Mouse (Mus musculus) frontal cortex, postnatal 10 days (tissue): ENCODE results near the gene Dus1l.
A peak's percentile ranks its signal among the peaks of the same experiment; 100 is the strongest.
"Not testable (repeated sequence)": the region's sequence is repeated elsewhere in the genome, so short reads cannot be mapped to it uniquely, and the experiment has no call there.

ENCODE experiments used
- DNase-seq, 2 experiments: peaks; one replicate each; pipeline ENCODE4 v3.0.0; 2022; ENCODE audit warnings: low spot score in 2 of 2, mixed read lengths in 1 of 2

The Dus1l gene

DNA sequence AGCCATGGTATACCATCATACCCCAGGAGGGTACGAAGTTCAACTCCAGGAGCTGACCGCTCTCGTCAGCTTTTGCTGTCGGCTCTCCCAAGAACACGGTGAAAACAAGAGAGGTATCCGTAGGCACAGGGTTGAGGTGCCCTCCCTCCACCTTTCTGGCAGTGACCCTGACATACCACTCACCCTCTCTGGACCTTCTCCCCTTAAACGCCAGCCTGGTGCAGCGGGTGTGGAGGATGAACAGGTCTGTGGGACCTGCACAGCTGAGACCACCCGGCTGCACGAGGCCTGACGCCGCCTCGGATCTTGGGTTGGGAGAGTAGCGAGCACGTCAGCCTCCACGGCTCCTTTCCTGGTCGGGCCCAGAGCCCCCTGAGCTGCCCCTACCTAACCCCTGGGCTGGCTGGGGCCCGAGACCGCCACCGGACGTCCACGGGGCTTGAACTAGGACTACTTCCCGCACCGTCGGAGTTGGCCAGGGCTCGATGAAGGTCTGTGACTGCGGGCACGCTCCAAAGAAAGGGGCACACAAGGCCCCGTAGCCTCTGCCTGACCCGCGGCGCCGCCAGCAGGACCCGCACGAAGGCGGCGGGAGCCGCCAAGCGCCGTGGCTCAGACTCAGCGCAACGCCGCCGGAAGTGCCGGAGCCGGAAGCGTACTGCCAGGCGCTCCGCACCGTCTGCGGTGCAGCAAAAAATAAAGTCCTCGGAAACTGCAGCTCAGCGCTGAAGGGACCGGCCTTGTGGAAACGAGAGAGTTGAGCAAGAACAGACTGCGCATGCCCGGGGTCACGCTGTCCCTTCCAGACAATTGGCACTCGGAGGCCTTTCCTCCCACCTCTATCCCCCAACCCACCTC is at the start of gene Dus1l:
Gene Dus1l, minus strand, starts transcription at position 648 of the 858 bp plus-strand sequence.
- peak; percentile 92 to 96 for DNase-seq

DNA sequence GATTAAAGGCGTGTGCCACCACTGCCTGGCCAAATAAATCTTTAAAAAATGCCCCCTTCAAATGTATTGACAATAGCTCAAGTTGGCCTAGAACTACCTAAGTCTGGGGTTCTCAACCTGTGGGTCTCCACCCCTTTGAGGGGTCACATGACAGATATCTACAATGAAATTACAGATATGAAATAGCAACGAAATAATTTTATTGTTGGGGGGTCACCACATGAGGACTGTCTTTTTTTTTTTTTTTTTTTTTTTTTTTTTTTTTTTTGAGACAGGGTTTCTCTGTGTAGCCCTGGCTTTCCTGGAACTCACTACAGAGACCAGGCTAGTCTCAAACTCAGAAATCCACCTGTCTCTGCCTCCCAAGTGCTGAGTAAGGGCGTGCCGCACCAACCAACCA is 48.1 kb upstream of the Dus1l start:
- no peak for DNase-seq

DNA sequence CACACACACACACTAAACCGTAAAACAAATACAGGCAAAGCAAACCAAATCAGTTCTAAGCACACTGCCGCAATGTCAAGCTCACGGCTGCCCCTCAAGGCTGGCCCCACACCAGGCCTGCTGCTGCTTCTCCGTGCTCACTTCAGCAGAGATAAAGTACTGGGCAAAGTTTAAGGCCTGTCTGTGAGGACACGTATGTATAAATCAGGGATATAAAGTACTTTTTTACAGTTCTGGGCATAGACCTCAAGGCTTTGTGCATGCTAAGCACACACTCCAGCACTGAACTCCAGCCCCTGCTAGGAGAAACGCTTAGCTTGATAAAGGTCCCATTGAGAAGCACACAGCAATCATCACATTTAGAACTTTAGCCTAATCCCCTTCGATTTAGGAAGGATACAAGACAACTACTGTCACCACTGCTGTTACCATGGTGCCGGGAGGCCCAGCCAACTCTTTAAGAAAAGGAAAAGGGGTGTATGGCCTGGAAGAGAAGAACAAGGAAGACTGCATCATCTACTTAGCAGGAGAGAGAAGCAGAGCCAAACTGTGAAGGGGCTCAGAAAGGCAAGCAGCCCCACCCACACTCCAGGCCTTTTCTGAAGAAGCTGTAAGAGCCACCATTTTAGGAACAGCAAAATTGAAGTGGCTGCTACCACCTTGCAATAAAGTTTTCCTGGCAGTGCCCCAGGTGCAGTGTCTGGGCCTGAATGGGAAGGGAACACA is 37.5 kb upstream of the Dus1l start:
- DNase-seq = no peak

DNA sequence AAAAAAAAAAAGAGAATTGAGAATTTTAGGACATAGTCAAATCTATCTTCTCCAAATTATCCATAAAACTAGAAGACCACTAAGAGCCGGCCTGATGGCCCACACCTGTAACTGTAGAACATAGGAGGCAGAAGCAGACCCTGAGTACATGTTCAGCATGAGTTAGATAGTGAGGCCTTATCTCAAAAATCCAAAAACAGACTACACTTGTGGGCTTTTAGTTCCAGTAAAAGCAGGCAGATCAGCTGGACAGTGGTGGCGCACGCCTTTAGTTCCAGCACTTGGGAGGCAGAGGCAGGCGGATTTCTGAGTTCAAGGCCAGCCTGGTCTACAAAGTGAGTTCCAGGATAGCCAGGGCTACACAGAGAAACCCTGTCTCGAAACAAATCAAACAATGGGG is 36.8 kb upstream of the Dus1l start:
- DNase-seq = not testable (repeated sequence)

DNA sequence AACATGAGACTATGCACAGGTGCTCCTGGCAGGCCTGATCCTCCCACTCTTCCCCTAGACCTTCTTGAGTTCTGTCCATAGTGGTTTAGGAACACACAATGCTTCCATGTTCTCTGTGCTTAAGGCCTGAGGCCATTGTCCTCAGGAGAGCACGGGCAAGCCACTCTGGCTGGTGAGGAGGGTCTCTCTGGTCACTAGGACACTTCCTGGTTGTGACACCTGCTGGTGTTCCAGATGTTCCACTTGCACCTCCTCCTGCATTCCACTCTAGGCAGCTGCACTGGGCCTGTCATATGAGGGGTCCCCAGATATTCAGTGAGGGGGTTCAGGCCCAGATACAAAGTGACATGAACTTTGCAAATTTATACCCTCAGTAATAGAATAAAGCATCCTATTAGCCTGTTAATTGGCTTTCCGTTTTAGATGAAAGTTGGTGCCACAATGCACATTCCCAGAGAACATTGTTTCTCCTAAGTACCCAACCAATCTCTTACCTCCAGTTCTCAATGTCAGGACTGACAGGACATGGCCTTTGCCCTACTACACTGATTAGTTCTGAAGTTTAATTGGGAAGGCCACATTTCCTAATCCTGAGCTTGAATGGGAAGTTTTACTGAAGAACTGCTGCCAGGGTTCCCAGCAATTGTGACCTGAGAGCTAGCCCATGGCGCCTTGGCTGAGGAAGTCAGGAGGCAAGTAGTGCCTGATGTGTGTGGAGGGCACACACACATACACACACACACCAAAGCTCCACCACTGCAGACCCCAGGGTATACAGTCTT is 35.6 kb upstream of the Dus1l start:
- DNase-seq = no peak

DNA sequence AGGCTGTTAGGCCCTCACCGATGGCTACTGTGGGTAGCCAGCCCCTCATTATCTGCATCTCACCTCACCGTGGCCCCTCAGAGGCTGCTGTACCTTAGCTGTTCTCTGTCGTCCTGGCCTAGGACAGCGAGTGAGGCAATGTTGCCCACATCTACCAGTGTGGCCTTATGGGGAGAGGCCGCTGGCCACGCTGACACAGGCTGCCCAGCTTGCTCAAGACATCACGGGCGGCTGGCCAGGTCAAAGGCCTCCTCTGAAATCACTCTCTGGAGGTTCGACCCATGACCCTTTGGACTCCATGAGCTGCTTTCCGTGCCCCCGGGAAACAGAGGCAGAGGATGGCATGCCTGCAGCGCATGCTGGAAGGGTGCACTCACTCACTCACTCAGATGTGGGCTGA is 34.5 kb upstream of the Dus1l start:
- DNase-seq = no peak

DNA sequence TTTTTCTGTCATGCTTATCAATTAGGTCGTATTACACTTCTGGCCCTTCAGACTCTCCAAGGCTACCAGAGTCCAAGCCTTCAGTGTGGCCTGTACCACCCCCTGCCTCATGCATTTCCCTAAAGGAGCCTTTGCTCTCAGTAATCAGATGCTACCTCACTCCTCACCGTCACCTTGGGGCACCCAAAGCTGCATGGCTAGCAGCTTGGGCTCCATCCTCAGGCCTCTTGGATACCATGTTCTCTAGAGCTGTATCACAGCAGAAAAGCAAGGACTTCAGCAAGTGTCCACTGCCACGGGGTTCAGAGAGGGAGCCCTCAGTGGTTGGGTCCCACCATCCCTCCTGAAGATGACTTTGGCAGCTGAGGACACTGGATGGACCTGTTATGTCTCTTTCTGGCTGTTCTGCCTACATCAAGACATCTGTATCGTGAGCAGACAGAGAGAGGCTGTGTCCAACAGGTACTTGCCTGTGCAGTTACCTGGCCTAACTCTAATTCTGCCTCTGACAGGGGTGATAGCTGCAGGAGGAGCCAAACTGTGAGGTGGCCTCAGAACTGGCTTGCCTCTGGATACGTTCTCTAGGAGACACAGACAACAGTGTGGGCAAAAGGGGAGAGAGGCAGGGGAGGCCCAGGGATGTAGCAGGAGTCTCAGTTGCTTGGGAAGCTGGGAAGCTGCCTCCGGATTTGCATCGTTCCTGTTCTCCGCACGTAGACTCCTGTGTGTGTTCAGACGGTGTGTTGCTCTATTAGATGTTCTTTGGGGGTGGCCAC is 33.7 kb upstream of the Dus1l start:
- no peak for DNase-seq

DNA sequence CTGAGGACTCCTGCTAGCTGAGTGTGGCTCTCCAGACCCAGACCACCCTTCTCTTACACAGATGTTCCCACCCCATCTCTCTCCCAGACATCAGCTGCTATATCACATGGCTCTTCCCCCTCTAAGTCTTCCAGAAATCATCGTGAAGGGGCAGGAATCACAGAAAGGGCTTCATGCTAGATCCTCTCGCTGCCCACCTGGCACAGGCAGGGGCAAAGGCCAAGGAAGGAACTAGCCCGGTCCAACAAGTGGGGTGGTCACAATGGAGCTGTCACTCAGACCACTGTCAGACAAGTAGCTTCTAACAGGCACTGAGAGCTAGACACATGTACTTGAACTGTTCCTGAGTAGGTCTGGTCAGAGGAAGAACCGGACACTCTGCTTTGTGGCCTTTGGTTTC is 32.2 kb upstream of the Dus1l start:
- no peak for DNase-seq

DNA sequence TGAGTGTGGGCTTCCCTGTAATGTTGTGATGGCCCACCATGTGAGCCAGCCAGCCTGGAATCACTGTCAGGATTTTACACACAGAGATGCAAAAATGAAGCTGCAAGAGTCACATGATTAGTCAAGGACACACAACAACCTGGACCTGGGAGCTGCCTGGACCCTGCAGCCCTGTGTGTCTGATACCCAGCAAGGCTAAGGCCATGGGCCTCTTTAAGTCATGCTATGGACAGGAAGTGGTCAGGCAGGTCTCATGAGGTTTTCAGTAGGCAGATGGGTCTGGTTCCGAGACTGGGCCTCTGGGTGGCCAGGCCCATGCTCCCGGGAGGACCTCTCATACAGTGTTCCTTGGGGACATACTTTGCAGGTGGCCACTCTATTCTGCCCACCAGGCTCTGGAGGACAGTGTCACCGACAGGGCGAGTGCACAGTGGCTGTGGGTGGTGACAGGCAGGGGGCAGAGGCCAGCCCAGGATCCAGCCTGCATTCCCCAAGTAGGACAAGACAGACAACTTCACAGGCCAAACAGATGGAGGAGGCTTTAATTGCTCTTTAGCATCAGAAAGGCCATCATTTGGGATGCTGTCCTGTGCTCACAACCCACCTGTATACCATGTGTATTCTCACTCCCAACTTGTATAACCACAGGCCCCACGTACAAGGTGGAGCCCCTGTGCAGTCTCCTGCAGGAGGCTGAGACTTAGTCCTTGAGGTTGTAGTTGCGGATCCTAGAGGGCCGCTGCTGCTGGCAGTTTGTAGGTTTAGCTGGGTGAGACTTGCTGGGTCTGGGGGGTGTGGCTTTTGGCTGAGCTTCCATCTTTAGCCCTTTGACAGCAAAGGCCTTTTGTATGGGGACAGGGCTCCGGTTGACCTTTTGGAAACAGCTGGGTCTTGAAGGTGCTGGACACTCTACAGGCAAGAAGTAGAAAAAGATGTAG is 30.1 kb upstream of the Dus1l start:
- no peak for DNase-seq

DNA sequence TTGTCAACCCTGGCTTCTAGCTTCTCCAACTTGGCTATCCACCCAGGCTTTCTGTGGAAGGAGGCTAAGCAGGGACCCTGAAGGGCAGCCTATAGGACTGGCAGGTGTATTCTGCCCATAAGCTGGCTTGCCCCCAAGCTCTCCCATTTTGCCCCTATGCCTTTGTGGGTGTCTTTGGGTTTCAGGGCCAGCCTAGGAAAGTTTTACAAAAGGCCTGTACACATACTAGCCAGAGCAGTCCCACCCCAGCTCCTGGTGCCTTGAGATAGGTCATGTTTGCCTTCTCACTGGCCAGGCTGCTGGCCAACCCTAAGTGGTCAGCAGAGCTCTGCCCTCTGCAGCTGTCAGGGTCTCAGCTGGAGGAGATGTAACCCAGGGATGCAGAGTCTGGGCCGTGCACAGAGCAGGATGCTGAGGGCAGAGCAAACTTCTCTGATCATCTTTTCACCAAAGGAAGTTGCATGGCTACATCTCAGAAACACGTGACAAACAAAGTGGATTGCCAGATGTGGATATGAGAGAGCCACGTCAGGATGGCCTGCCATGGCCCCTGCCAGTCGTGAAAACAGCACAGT is 29.2 kb upstream of the Dus1l start:
- no peak for DNase-seq

DNA sequence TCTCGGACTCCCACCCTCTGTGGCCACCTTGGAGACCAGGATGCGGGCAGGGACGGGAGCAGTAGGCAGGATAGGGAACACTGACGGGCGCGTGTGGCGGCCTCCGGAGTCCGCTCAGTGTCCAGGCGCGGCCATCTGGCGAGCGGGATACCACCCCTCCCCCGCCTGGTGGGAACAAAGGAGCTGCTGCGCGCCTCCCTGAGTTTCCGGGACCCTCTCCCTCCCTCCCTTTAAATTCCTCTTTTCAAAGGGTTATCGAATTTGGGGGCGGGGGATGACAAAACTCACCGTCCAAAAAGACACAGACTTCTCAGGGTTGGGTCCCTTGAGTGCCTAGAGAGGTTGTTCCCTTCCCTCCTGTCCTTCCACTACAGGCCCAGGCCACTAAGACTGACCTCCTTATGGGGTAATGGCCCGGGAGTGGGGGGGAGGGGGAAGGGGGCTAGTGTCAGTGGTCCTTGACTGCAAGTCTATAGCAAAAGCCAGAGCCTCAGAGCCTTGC is 28.6 kb upstream of the Dus1l start:
- no peak for DNase-seq

DNA sequence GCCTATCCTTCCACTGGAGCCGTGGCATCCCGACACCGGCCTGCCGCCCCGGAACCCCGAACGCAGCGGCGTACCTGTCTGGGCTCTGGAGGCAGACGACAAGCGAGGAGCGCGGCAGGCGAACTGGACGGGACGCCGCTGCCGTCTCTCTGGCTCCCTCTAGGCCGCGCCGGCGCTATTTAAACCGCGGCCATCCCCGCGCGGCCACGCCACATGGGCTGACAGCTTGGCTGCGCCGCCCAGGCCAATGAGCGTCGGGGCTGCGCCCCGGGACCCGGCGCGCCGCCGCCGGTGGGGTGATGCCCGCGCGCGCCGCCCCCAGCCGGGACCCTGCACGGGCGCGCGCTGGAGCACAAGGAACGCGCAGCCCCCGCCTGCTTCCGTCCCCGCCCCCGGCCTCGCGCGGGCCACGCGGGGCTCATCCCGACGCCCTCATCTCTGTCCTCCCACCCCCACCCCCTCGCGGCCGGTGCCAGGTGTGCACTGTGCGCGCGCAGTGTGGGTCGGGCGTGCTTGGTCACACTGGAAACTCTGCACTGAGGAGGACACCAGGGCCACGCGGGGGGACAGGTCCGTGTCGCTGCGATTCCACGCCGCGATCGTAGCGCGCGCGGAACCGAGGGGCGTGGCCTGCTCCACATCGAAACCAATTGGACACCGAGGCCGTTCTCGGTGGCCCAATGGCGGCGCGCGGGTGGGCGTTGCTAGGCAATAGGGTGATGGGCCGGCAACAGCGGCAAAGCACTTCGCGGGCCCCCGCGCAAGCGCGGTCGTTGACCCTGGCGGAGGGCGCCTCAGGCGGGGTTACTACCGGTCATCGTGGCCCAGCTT is 28.0 kb upstream of the Dus1l start, which contains the start of gene Fasn:
Gene Fasn, minus strand, starts transcription at position 592 of the 831 bp plus-strand sequence.
- DNase-seq = peak; percentile 98

DNA sequence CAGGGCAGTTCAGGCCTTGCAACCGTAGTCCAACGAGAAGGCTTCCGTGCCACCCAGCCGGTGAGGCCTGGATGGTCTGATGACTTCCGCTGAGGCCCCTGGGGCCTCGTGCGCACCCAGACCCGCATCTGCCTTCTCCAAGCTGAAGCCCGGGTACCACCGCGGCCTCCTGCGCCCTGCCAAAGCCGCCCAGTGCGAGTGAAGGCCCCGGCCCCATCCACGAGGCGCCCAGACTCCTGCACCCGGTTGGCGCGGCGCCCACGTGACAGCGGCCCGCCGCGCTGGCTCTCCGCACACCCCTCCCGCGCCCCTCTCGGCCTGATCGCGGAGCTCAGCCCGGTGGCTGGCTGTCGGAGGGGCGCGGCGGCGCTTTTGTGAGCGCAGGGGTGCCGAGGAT is 27.3 kb upstream of the Dus1l start:
- no peak for DNase-seq

DNA sequence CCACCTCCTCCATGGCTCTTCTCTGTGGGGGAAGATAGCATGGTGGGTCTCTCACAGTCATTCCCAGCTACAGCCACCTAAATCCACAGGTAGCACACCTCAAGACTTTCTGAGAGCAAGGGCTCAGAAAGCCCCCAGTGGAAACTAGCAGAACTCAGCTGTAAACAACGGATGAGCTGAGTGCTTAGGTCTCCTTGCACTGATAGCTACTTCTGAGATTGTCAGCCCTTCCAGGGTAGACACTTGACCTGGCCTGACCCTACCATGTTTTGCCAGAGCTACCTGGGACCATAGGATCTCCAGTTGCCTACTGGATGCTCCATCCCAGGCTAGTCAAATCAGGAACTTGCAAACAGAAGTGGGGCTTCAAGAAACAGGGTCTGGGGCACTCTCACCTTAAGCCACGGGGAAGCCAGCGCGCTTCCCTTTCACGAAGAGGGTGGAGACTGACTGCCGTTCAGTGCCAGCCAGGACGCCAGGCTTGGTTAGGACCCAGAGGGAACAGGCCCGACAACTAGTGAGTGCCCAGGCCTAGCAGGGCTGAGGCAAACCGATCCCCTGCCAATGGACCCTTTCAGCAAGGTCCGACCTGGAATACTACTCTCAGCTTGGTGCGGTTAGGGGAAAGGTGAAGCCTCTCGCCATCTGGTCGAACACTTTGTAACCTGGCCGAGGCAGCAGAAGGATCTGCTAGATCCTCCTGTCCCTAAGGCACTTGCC is 26.8 kb upstream of the Dus1l start:
- DNase-seq = no peak

DNA sequence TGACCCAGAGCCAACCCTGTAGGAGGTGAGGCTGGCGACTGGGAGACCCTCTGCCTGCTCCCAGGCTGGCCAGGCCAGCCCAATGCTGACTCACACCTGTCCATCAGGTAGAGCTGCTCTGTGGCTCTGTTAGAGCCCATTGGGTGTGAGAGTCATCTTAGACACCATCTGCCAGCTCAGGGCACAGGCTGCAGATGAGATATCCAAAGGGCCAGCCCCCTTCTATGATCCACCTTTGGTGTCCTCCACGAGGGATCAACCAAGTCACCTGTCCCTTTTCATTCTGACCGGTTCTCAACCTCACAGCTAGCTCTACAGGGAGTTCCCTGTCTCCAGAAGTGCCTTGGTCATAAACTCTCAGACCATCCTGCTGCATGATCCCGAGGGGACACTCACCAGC is 26.1 kb upstream of the Dus1l start:
- no peak for DNase-seq

DNA sequence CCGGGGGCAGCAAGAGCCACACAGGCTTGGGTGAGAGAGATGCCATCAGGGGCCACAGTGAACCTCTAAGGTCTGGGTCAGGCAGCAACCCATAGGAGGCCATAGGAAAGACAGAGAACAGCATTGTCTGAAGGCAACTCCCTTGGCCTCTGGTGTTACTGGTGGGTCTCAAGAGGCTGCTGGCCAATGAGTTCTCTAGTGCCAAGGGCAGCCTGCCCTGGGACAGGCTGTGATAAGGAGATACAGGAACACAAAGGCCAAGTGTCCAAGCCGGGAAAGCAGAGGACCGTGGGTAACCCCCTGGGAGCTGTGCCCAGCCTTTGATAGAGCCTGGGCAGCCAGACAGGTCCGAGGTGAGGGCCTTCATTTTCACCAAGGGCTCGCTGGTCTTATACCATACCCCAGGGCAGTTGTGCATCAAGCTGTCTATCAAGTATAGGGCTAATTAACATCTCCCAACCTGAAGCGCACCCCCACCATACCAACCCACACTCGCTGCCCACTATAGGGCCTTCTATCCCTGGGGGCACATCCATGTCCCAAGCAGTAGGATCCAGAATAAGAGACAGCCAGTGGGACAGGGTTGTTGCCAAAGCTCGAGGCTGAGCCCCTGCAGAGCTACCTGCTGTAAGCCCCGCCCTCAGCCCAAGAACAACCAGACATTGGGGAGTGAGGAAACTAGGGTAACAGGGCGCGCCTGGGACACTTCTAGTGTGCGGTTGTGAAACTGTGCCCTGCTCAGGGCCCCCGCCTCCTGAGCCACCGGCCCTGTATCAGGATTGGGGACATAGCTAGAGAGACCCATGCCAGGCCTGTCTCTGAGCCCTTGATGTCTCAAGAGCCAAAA is 25.1 kb upstream of the Dus1l start:
- no peak for DNase-seq

DNA sequence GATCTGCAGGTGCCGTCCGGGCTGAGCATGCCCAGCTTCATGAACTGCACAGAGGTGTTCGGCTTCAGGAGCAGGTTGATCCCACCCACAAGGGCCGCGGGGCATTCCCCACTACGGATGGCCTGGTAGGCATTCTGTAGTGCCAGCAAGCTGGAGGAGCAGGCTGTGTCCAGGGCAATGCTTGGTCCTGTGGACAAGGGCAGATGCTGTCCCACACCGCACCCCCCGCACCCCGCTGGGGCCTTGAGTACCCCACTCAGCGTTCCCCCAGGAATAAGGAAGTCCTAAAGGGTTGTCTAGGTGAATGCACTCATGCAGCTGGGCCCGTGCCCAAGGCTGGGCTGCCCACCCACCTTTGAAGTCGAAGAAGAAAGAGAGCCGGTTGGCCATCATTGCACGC is 24.3 kb upstream of the Dus1l start:
- no peak for DNase-seq
